Mouse (Mus musculus): Measurements from ENCODE around the gene Maco1. TPM values are rescaled to one million over a fixed set of nuclear protein-coding genes. Genes with fewer than 3 reads are reported as not detected.

Gene Maco1
- polyA plus RNA-seq, 1 experiment from 2014 or later, result 45.6 TPM

GRCm38 (mm10) chr4:134756953-134757352, 96.2 kb downstream of the Maco1 start:
- H3K27me3 ChIP-seq (ENCODE audit: control insufficient read depth, insufficient read depth, low read length), result no peaks in the 10 kb centered on the region
- H3K27ac ChIP-seq (ENCODE audit: low read depth, low read length), result no peak overlapping the region
- ATAC-seq (ENCODE audit: low FRiP score) (no peak), DNase-seq (ENCODE audit: low spot score, missing footprints) (no peak)
- no peak overlapping the region for H3K4me3 ChIP-seq (ENCODE audit: low read depth, low read length)
- WGBS, result 88% methylated on average over 7 of the region's 7 CpGs
- no peak overlapping the region for H3K4me2 ChIP-seq
- peaks cover 18% of the 10 kb centered on the region for H3K4me1 ChIP-seq (ENCODE audit: control insufficient read depth, insufficient read depth, low read length)
- H3K9me3 ChIP-seq (ENCODE audit: control insufficient read depth, low read length), result no peaks in the 10 kb centered on the region
- H3K9ac ChIP-seq (ENCODE audit: low read length), result no peak overlapping the region
- H3K36me3 ChIP-seq (ENCODE audit: control insufficient read depth, insufficient read depth, low read length), result no peaks in the 10 kb centered on the region

GRCm38 (mm10) chr4:134754941-134755340, 98.2 kb downstream of the Maco1 start:
- Histone ChIP-seq H3K36me3 (ENCODE audit: control insufficient read depth, insufficient read depth, low read length) (no peaks in the 10 kb centered on the region), H3K9ac (ENCODE audit: low read length) (no peak overlapping the region), H3K4me2 (no peak overlapping the region), H3K4me3 (ENCODE audit: low read depth, low read length) (no peak overlapping the region), H3K27me3 (ENCODE audit: control insufficient read depth, insufficient read depth, low read length) (no peaks in the 10 kb centered on the region), H3K9me3 (ENCODE audit: control insufficient read depth, low read length) (no peaks in the 10 kb centered on the region), H3K27ac (ENCODE audit: low read depth, low read length) (no peak overlapping the region), H3K4me1 (ENCODE audit: control insufficient read depth, insufficient read depth, low read length) (peaks cover 18% of the 10 kb centered on the region)
- DNase-seq (ENCODE audit: low spot score, missing footprints) (no peak), ATAC-seq (ENCODE audit: low FRiP score) (no peak)
- WGBS, result 83% methylated on average over 13 of the region's 13 CpGs

GRCm38 (mm10) chr4:134754371-134754770, 98.8 kb downstream of the Maco1 start:
- peaks cover 18% of the 10 kb centered on the region for H3K4me1 ChIP-seq (ENCODE audit: control insufficient read depth, insufficient read depth, low read length)
- DNase-seq (ENCODE audit: low spot score, missing footprints) (no peak), ATAC-seq (ENCODE audit: low FRiP score) (no peak)
- no peak overlapping the region for H3K27ac ChIP-seq (ENCODE audit: low read depth, low read length)
- no peak overlapping the region for H3K4me3 ChIP-seq (ENCODE audit: low read depth, low read length)
- no peaks in the 10 kb centered on the region for H3K9me3 ChIP-seq (ENCODE audit: control insufficient read depth, low read length)
- H3K27me3 ChIP-seq (ENCODE audit: control insufficient read depth, insufficient read depth, low read length), result no peaks in the 10 kb centered on the region
- H3K4me2 ChIP-seq, result no peak overlapping the region
- 43% methylated on average over 10 of the region's 10 CpGs for WGBS
- H3K9ac ChIP-seq (ENCODE audit: low read length), result no peak overlapping the region
- no peaks in the 10 kb centered on the region for H3K36me3 ChIP-seq (ENCODE audit: control insufficient read depth, insufficient read depth, low read length)

- 19% methylated on average over 17 of the region's 17 CpGs for WGBS
- no peaks in the 10 kb centered on the region for H3K27me3 ChIP-seq (ENCODE audit: control insufficient read depth, insufficient read depth, low read length)
- H3K4me3 ChIP-seq (ENCODE audit: low read depth, low read length), result no peak overlapping the region
- no peak for DNase-seq (ENCODE audit: low spot score, missing footprints)
- H3K9me3 ChIP-seq (ENCODE audit: control insufficient read depth, low read length), result no peaks in the 10 kb centered on the region
- H3K4me1 ChIP-seq (ENCODE audit: control insufficient read depth, insufficient read depth, low read length), result peaks cover 18% of the 10 kb centered on the region
- H3K27ac ChIP-seq (ENCODE audit: low read depth, low read length), result no peak overlapping the region; the same call in 1 of the 2 replicates
- ATAC-seq (ENCODE audit: low FRiP score), result no peak
- H3K9ac ChIP-seq (ENCODE audit: low read length), result no peak overlapping the region
- no peak overlapping the region for H3K4me2 ChIP-seq
- no peaks in the 10 kb centered on the region for H3K36me3 ChIP-seq (ENCODE audit: control insufficient read depth, insufficient read depth, low read length)
Observed at GRCm38 (mm10) chr4:134753516-134754261, 99.5 kb downstream of the Maco1 start.

- Histone ChIP-seq H3K4me2 (no peak overlapping the region), H3K27me3 (ENCODE audit: control insufficient read depth, insufficient read depth, low read length) (no peaks in the 10 kb centered on the region), H3K9me3 (ENCODE audit: control insufficient read depth, low read length) (no peaks in the 10 kb centered on the region), H3K27ac (ENCODE audit: low read depth, low read length) (no peak overlapping the region), H3K4me1 (ENCODE audit: control insufficient read depth, insufficient read depth, low read length) (peaks cover 18% of the 10 kb centered on the region), H3K36me3 (ENCODE audit: control insufficient read depth, insufficient read depth, low read length) (no peaks in the 10 kb centered on the region), H3K9ac (ENCODE audit: low read length) (no peak overlapping the region), H3K4me3 (ENCODE audit: low read depth, low read length) (no peak overlapping the region)
- ATAC-seq (ENCODE audit: low FRiP score), result no peak
- WGBS, result 52% methylated on average over 11 of the region's 11 CpGs
- no peak for DNase-seq (ENCODE audit: low spot score, missing footprints)
Observed at GRCm38 (mm10) chr4:134752911-134753426, 100.2 kb downstream of the Maco1 start.

Other genes starting within 250 kb of the Maco1 start
- gene Man1c1, start 149.1 kb downstream of the Maco1 start, polyA plus RNA-seq (2014; fragmentation: Nextera tagmentation; extraction: Ambion mirVana), result 3.1 and 3.2 TPM in 2 replicates
- 4.8 and 5.7 TPM in 2 replicates for gene Ldlrap1, start 85.3 kb downstream of the Maco1 start, polyA plus RNA-seq (2014; fragmentation: Nextera tagmentation; extraction: Ambion mirVana)
- 19.2 and 21.3 TPM in 2 replicates for gene Rhd, start 11.2 kb upstream of the Maco1 start, polyA plus RNA-seq (2014; fragmentation: Nextera tagmentation; extraction: Ambion mirVana)
- 156 TPM in 2 replicates for gene Tmem50a, start 61.7 kb upstream of the Maco1 start, polyA plus RNA-seq (2014; fragmentation: Nextera tagmentation; extraction: Ambion mirVana)
- 352 and 403 TPM in 2 replicates for gene Rsrp1, start 70.2 kb upstream of the Maco1 start, polyA plus RNA-seq (2014; fragmentation: Nextera tagmentation; extraction: Ambion mirVana)
- 76.7 and 79.4 TPM in 2 replicates for gene Syf2, start 77.6 kb upstream of the Maco1 start, polyA plus RNA-seq (2014; fragmentation: Nextera tagmentation; extraction: Ambion mirVana)

Data from midbrain, embryonic 11.5 days (tissue).